Mouse (Mus musculus) heart, embryonic 15.5 days (tissue): ENCODE measurements at regions not wholly inside any gene's neighbourhood (a gene's known extent, or its start where the extent isn't known, plus 50 kb on each side); places are given as distances from the start of the nearest gene placed in this dataset.

Experiments used
- ATAC-seq: fragments of 200-750 bp; cut with Nextera tagmentation; replicated peaks from 2 replicates; pipeline ENCODE4 v1.8.0; 2017; ENCODE audit warnings: low read depth, moderate TSS enrichment; ENCODE audit not compliant: insufficient number of reproducible peaks, insufficient read depth, low FRiP score
- H3K27ac ChIP-seq: fragments of 300-500 bp; sonication (generic); 2 replicates; pipeline ENCODE4 v1.5.1; 2015; ENCODE audit warnings: mild to moderate bottlenecking, inconsistent platforms
- H3K27me3 ChIP-seq: fragments of 300-500 bp; sonication (generic); 2 replicates; pipeline ENCODE4 v1.6.1; 2015; ENCODE audit warnings: inconsistent platforms
- H3K36me3 ChIP-seq: fragments of 300-500 bp; sonication (generic); 2 replicates; pipeline ENCODE4 v1.6.1; 2015; ENCODE audit warnings: mild to moderate bottlenecking, inconsistent platforms
- H3K4me1 ChIP-seq: fragments of 300-500 bp; sonication (generic); replicated peaks from 2 replicates; pipeline ENCODE4 v1.6.1; 2015; ENCODE audit warnings: inconsistent platforms
- H3K4me2 ChIP-seq: fragments of 300-500 bp; sonication (generic); 2 replicates; pipeline ENCODE4 v1.6.1; 2015; ENCODE audit warnings: inconsistent platforms, mild to moderate bottlenecking, moderate library complexity
- H3K4me3 ChIP-seq: fragments of 300-500 bp; sonication (generic); 2 replicates; pipeline ENCODE4 v1.5.1; 2015; ENCODE audit warnings: mild to moderate bottlenecking, inconsistent platforms
- H3K9ac ChIP-seq: fragments of 300-500 bp; sonication (generic); 2 replicates; pipeline ENCODE4 v1.6.1; 2015; ENCODE audit warnings: mild to moderate bottlenecking, inconsistent platforms
- H3K9me3 ChIP-seq: fragments of 300-500 bp; sonication (generic); replicated peaks from 2 replicates; pipeline ENCODE4 v1.6.1; 2016; ENCODE audit warnings: inconsistent platforms
- WGBS: fragments of 180-500 bp; shearing (Covaris S2); methylation state at CpG from one replicate; pipeline ENCODE4 v1.1.7; 2015; ENCODE audit warnings: mixed read lengths; 5-methylcytosine and 5-hydroxymethylcytosine counted together

DNA sequence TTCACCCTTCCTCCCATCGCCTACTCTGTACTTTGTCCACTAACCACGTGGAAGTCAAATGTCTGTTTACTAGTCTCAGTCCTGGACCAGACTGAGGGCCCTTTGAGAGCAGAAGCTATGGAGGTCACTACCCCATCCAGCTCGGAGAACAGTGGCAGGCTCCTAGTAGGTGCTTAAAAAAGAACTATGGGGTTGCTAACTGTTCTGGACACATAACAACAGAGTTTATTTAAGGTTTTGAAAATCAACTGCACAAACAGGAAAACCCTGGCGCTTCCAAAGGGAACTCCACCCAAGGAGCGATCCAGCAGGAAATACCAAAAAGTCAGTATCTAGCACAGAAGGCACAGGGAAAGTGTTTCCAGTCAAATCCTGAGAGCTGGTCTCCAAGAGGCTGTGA, 75.5 kb upstream of the Klf9 start:
- H3K4me1 ChIP-seq, result no peaks in the 10 kb centered on the region
- H3K27me3 ChIP-seq, result no peaks in the 10 kb centered on the region
- H3K27ac ChIP-seq, result no peak overlapping the region
- H3K9ac ChIP-seq, result no peak overlapping the region
- no peaks in the 10 kb centered on the region for H3K9me3 ChIP-seq
- H3K4me2 ChIP-seq, result no peak overlapping the region
- 53% methylated on average over 5 of the region's 5 CpGs for WGBS
- no peak overlapping the region for H3K4me3 ChIP-seq
- H3K36me3 ChIP-seq, result no peaks in the 10 kb centered on the region
- no peak for ATAC-seq

DNA sequence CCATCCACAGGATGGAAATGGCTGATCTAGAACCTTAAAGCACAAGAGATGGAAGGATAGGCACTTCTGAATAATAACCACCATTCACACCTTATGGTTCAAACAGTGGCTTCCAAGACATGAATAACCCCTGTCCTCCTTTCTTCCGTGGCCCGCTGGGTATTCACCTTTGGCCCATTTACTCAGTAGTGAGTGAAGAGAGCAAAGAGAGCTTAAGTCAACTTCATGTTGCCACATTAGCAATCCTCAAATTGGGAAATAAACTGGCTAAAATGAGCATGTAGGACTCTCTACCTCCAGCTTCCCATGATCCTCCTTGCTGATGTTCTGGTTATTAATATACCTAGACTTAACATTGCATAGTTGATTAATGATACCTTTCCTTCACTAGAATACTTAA, 74.3 kb upstream of the Klf9 start:
- no peaks in the 10 kb centered on the region for H3K9me3 ChIP-seq
- no peak overlapping the region for H3K4me2 ChIP-seq
- no peak overlapping the region for H3K9ac ChIP-seq
- H3K36me3 ChIP-seq, result no peaks in the 10 kb centered on the region
- no peaks in the 10 kb centered on the region for H3K27me3 ChIP-seq
- H3K4me3 ChIP-seq, result no peak overlapping the region
- no peaks in the 10 kb centered on the region for H3K4me1 ChIP-seq
- H3K27ac ChIP-seq, result no peak overlapping the region
- 84% methylated on average over 2 of the region's 2 CpGs for WGBS
- ATAC-seq, result no peak

DNA sequence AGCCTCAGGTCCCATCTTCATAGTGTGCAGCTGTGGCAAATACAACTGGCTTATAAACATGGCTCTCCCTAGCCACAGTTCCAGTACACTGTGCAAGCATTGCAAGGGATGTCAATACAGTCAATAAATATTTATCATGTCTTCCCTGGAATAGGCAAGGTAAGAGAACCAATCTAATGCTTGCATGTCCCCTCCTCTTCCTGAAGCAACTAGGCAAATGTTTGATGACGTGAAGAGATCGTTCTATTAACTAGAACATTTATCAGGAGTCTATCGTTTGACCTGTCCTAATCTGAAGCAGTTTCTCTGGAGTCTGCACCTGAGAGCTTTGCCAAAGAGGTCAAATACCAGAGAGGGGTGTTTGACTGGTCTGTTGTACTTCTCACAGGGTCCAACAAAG, 72.4 kb upstream of the Klf9 start:
- WGBS, result 70% methylated on average over 3 of the region's 3 CpGs
- Histone ChIP-seq H3K27me3 (no peaks in the 10 kb centered on the region), H3K4me3 (no peak overlapping the region), H3K4me2 (no peak overlapping the region), H3K9me3 (no peaks in the 10 kb centered on the region), H3K4me1 (no peaks in the 10 kb centered on the region), H3K36me3 (no peaks in the 10 kb centered on the region), H3K9ac (no peak overlapping the region), H3K27ac (no peak overlapping the region)
- no peak for ATAC-seq

DNA sequence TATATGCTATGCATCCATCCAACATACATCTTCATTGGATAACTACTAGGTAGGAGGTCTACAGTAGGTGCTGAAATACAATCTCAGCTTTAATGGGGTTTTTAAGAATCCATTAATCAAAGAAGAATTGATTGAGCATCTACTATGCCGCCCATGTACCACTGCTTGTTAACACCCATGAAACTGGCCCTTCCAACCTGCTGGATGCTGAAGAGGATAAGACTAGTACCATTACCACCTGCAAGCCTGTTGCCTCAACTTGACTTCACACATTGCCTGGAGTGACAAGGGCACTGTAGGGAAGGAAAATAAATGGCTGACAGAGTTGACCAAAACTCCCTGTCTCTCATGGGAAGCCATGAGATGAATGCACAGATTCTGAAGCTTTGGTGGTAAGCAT, 71.4 kb upstream of the Klf9 start:
- Histone ChIP-seq H3K4me3 (no peak overlapping the region), H3K4me2 (no peak overlapping the region), H3K27me3 (no peaks in the 10 kb centered on the region), H3K27ac (no peak overlapping the region), H3K36me3 (no peaks in the 10 kb centered on the region), H3K9me3 (no peaks in the 10 kb centered on the region), H3K4me1 (no peaks in the 10 kb centered on the region), H3K9ac (no peak overlapping the region)
- no peak for ATAC-seq
- 83% methylated on average over 1 of the region's 1 CpGs for WGBS

DNA sequence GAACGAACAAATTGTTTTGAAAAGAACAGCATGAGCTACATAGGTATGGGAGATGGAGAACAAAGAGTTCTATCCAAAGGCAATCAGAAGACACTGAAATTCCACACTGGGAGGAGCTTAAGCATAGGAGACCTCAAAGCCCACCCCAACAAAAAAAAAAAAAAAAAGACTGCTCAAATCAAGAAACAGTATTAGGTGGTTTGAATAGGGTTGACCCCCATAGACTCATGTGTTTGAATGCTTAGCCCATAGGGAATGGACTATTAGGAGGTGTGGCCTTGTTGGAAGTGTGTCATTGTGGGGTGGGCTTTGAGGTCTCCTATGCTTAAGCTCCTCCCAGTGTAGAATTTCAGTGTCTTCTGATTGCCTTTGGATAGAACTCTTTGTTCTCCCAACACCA, 70.0 kb upstream of the Klf9 start:
- H3K4me3 ChIP-seq, result no peak overlapping the region
- no peak overlapping the region for H3K27ac ChIP-seq
- no peak overlapping the region for H3K9ac ChIP-seq
- no peaks in the 10 kb centered on the region for H3K4me1 ChIP-seq
- ATAC-seq, result no peak
- no peaks in the 10 kb centered on the region for H3K27me3 ChIP-seq
- H3K9me3 ChIP-seq, result no peaks in the 10 kb centered on the region
- WGBS, result 89% methylated on average over 1 of the region's 1 CpGs
- H3K36me3 ChIP-seq, result no peaks in the 10 kb centered on the region
- H3K4me2 ChIP-seq, result no peak overlapping the region

DNA sequence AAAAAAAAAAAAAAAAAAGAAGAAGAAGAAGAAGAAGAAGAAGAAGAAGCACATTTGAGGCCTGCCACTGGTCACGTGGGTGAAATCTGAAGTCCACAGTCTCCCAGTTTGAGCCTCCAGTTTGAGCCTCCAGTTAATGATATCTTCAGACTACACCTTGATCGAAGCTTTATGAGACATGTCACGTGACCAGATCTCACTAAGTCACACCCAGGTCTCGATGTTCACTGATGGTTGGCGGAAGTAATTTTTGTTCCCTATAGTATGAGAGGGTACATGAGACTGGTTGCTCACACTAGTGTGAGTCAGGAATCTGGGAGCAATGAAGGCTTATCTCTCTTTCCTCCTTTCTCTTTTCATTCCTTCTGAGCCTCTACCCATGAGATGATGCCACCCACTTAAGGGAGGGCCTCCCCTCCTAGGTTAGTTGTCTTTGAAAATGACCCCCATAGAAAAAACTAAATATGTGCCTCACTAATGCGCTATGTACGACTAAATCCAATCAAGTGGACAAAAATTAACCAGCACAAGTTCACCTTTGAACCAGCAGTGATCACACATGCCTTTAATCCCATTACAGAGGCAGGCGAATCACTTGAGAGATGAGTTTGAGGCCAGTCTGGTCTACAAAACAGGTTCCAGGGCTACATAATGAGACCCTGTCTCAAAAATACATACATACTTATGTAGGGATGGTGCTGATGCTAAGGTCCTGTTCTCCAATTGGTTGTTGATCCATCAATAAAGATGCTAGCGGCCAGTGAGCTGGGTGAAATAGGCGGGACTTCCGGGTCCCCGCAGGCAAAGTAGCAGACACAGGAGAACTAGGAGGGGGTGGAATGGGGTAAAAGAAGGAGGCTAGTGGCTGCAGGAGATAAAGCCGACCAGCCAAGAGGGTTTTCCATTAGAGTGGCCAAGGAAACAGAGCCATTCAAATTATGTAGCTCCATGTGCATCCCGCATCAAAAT, 66.1 kb upstream of the Klf9 start:
- Histone ChIP-seq H3K27me3 (no peaks in the 10 kb centered on the region), H3K36me3 (no peaks in the 10 kb centered on the region), H3K27ac (no peak overlapping the region), H3K4me2 (no peak overlapping the region), H3K9ac (no peak overlapping the region), H3K9me3 (no peaks in the 10 kb centered on the region), H3K4me1 (no peaks in the 10 kb centered on the region), H3K4me3 (no peak overlapping the region)
- ATAC-seq, result no peak
- 81% methylated on average over 14 of the region's 14 CpGs for WGBS

DNA sequence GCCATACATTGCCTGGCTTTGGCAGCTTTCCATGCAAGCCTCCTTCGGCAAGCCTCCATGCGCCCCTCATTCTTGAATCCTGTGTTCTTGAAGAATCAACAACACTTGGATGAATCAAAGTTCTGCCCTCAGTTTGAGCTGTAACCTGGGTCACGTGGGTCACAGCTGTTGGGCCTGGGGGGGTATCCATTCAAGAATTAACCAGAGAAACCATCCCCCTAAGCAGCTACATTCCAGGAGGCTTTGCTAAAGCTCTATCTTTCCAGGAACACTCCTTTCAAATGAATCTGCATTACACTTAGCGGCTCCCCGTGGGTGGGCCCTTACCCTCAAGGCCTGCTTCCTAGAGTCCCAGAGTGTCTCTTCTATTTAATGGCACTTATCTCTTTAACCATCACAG, 65.2 kb upstream of the Klf9 start:
- no peak overlapping the region for H3K4me2 ChIP-seq
- no peaks in the 10 kb centered on the region for H3K36me3 ChIP-seq
- H3K27me3 ChIP-seq, result no peaks in the 10 kb centered on the region
- H3K9ac ChIP-seq, result no peak overlapping the region
- H3K4me3 ChIP-seq, result no peak overlapping the region
- no peak for ATAC-seq
- no peaks in the 10 kb centered on the region for H3K4me1 ChIP-seq
- H3K27ac ChIP-seq, result no peak overlapping the region
- H3K9me3 ChIP-seq, result no peaks in the 10 kb centered on the region
- 49% methylated on average over 5 of the region's 5 CpGs for WGBS

DNA sequence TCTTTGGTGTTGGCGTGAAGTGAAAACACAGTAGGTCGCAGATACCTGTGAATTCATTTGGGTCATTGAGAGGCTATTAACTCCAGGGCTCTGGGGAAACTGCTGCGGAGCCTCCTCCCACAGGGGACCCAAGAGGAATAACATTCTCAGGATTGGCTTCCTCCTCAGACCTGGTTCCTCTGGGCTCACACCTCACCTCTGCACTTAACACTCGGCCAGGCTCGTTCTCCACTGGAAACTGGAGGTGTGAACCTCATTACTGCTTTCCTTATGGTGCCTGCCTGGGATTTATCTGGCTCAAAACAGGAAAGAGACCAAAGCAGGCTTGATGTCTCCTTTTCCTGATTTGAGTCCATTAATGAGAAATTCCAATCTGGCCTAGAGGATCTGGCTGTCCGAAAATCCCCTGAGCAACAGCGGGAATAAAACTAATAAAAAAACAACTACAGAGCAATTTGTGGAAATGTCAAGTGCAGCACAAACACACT, 55.8 kb upstream of the Klf9 start:
- H3K27ac ChIP-seq, result no peak overlapping the region
- ATAC-seq, result no peak
- H3K9ac ChIP-seq, result no peak overlapping the region
- no peaks in the 10 kb centered on the region for H3K36me3 ChIP-seq
- no peak overlapping the region for H3K4me3 ChIP-seq
- no peaks in the 10 kb centered on the region for H3K9me3 ChIP-seq
- WGBS, result 50% methylated on average over 7 of the region's 7 CpGs
- H3K27me3 ChIP-seq, result no peaks in the 10 kb centered on the region
- H3K4me2 ChIP-seq, result no peak overlapping the region
- H3K4me1 ChIP-seq, result no peaks in the 10 kb centered on the region

DNA sequence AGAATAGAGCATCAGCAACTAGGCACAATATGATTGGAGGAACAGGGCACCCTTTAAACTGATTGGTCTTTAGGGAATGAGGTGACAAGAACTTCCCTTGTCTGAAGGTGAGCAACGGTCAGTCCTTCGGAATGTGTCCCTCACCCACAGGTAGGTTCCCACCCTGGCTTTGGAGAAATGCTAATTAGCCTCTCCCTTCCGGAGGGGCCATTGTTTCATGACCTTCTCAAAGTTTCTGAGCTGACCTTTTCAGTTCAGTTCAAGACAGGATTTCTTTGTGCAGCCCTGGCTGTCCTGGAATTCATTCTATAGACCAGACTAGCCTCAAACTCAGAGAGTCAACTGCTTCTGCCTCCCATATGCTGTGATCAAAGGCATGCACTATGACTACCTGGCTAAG, 53.5 kb upstream of the Klf9 start:
- WGBS, result 85% methylated on average over 3 of the region's 3 CpGs

DNA sequence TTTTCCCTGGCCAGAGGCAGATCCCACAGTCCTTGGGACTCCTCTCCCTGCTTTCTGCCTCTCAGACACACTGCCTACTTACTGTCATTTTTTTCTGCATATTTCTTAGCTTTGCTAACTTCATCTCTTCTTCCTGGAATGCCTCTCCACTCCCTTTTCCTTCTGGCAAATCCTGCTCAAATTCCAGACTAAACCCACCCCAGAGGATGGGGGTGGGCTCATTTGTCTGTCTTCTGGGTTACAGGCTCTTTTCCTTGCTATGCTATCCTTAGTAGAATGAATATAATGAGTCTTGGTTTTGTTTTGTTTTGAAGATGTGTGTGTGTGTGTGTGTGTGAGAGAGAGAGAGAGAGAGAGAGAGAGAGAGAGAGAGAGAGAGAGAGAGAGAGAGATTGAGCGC, 51.9 kb upstream of the Klf9 start:
- Histone ChIP-seq H3K9me3 (no peaks in the 10 kb centered on the region), H3K4me3 (no peak overlapping the region), H3K27me3 (no peaks in the 10 kb centered on the region), H3K9ac (no peak overlapping the region), H3K4me2 (no peak overlapping the region), H3K36me3 (no peaks in the 10 kb centered on the region), H3K27ac (no peak overlapping the region), H3K4me1 (no peaks in the 10 kb centered on the region)
- no peak for ATAC-seq
- 87% methylated on average over 1 of the region's 1 CpGs for WGBS

More for the DNA sequence above, 53.5 kb upstream of the Klf9 start:
- no peak overlapping the region for H3K9ac ChIP-seq
- no peak for ATAC-seq
- H3K36me3 ChIP-seq, result no peaks in the 10 kb centered on the region
- no peaks in the 10 kb centered on the region for H3K27me3 ChIP-seq
- no peak overlapping the region for H3K4me2 ChIP-seq
- no peak overlapping the region for H3K27ac ChIP-seq
- H3K9me3 ChIP-seq, result no peaks in the 10 kb centered on the region
- H3K4me1 ChIP-seq, result no peaks in the 10 kb centered on the region
- H3K4me3 ChIP-seq, result no peak overlapping the region

DNA sequence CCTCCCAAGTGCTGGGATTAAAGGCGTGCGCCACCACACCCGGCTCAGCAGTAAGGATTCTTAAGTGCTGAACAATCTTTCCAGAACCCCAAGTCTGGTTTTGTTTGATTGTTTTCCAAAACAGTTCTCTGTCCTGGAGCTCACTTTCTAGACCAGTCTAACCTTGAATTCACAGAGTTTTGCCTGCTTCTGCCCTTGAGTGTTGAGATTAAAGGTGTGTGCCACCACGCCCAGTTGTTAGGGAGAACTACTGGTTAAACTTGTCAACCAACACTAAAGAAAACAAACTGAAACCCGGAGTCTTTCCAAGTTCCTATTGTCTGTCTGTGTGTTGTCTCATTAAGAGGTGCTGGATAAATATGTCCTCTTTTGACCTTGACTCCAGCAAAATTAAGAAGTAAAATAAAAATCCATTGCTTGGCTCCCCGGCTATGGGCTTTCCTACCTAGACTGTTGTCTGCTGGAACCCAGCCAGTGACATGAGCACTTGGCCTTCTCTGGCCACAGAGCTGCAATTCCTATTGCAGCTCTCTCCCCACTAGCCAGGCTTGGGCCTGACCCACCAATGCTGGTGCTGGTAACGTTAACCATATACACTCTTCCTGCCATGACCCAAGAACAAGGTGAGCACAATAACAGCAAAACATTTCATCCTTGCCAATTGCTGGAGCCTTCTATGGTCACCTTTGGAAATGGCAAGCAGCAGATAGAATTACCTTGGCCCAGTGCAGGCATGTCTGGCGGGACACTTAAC, 51.1 kb upstream of the Klf9 start:
- H3K4me1 ChIP-seq, result no peaks in the 10 kb centered on the region
- H3K9me3 ChIP-seq, result no peaks in the 10 kb centered on the region
- H3K4me3 ChIP-seq, result no peak overlapping the region
- whole genome bisulfite sequencing, result 85% methylated on average over 8 of the region's 8 CpGs
- H3K27me3 ChIP-seq, result no peaks in the 10 kb centered on the region
- ATAC-seq, result no peak
- H3K36me3 ChIP-seq, result no peaks in the 10 kb centered on the region
- H3K27ac ChIP-seq, result no peak overlapping the region
- no peak overlapping the region for H3K9ac ChIP-seq
- no peak overlapping the region for H3K4me2 ChIP-seq
